Comparison of ENCODE assay signal across 20 mouse cellular contexts in the genomic region with DNA sequence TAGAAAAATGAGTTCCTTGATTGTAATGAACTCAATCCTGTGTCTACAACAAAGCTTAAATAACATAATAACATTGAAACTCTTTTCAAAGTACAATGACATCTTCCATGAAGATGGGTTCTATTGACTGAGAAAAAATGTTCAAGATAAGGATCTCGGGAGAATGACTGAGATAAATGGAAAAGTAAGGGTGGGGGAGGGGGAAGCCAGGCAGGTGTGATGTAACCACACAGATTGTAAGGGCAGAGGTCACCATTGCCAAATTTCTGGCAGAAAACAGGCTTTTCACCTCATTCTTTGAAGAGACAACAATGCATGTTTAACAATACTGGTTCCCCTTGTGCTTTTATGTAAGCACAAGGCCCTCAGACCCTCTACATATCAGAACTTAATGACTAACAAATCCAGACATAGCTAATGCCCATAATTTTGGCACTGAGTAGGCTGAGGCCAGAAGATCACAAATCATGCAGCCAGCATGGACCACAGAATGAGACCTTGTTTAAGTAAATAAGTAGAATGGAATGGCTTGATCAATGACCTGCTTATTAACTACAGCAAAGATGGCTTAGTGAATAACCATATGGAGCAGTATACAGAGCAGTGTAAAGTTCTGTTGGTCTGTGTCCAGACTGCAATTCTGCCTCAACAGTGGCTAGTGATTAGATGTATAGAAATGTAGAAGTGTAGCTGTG. TPM values are rescaled to one million over a fixed set of nuclear protein-coding genes. Genes with fewer than 3 reads are reported as not detected.
"Had no signal": no experiment of that assay in that cellular context is flagged by ENCODE, and none has a peak within 500 bp of the region (broad histone marks: within the 10 kb centered on the region; RNA-seq: fewer than 3 reads in every experiment).

No protein-coding gene starts in this region.

- H3K27me3 ChIP-seq: neural tube, embryonic 13.5 days; neural tube, embryonic 15.5 days; stomach, embryonic 15.5 days had no signal

- H3K9ac ChIP-seq: neural tube, embryonic 13.5 days; neural tube, embryonic 15.5 days; stomach, embryonic 15.5 days had no signal

- H3K36me3 ChIP-seq: neural tube, embryonic 13.5 days; neural tube, embryonic 15.5 days; stomach, embryonic 15.5 days had no signal

- H3K4me3 ChIP-seq: neural tube, embryonic 13.5 days; neural tube, embryonic 15.5 days; stomach, embryonic 15.5 days had no signal

- H3K4me2 ChIP-seq: neural tube, embryonic 13.5 days; neural tube, embryonic 15.5 days; stomach, embryonic 15.5 days had no signal

- H3K9me3 ChIP-seq: neural tube, embryonic 15.5 days; stomach, embryonic 15.5 days had no signal

- H3K4me1 ChIP-seq: neural tube, embryonic 13.5 days; neural tube, embryonic 15.5 days; stomach, embryonic 15.5 days had no signal

- H3K27ac ChIP-seq: neural tube, embryonic 13.5 days; neural tube, embryonic 15.5 days; stomach, embryonic 15.5 days; stomach, postnatal 0 days had no signal

- DNase-seq: retina, postnatal 1 day; right cerebral cortex, adult 18-20 months; right cerebral cortex, postnatal 14 days; right cerebral cortex, postnatal 25 days; right cerebral cortex, postnatal 4 days; spleen, adult 18-20 months; thymus, adult 18-20 months; thymus, adult 2 months; thymus, postnatal 14 days; thymus, postnatal 25 days; thymus, postnatal 36 days; thymus, postnatal 4 days had no signal

RNA-seq across cellular contexts. Expression of a gene that starts 9.5 kb away (rescaled TPM):
- polyA plus RNA-seq: neural tube, embryonic 13.5 days; neural tube, embryonic 14.5 days; stomach, embryonic 14.5 days; stomach, postnatal 0 days had no signal

RNA-seq across cellular contexts. Expression of a gene that starts 11.5 kb away (rescaled TPM):
- polyA plus RNA-seq: neural tube, embryonic 13.5 days; neural tube, embryonic 14.5 days; stomach, embryonic 14.5 days; stomach, postnatal 0 days; testis, adult 2 months; thymus, postnatal 0 days had no signal
